Mouse (Mus musculus): ENCODE measurements around the gene Gna11. TPM values are rescaled to one million over a fixed set of nuclear protein-coding genes. Genes with fewer than 3 reads are reported as not detected.

Gene Gna11
- polyA plus RNA-seq, 1 experiment, result 117 TPM

DNA sequence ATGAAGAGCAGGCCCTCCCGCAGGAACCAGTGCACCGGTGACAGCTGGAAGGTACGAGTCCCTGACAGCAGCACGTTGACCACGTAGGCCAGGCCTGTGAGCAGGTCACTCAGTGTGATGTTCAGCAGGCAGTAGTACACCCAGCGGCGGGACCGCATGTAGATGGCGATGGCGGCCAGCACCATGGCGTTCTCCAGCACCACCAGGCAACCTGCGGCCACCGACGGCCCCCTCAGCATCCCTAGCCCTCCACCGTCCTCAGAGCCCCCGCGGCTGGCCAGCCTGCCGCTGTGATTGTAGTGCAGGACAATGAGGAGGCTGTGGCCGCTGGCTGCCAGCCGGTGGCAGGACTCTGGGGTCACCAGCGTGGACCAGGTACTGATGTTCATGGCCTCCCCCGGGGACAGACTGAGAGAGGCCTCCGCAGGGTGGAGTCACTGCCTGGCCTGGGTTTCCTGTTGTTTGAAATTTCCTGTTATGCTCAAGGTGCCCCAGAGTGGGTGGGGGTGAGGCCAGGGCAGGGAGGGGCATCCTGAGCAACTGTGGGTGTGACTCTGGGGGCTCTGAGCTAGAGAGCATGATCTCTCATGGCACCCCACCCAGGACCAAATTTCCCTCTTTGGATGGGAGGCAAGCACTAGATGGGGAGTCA, 45.6 kb downstream of the Gna11 start:
- 41% methylated on average over 23 of the region's 23 CpGs for WGBS
- peak; percentile 77; the same call in 1 of the 2 replicates for TF ChIP-seq POLR2A (IDR thresholded peaks at IDR 0.05; ENCODE audit: borderline replicate concordance, extremely low read depth, low read depth, low read length)
- no peak for TF ChIP-seq CTCF (IDR thresholded peaks at IDR 0.05; ENCODE audit: insufficient read depth, low read length)
- H3K4me3 ChIP-seq (replicated peaks; ENCODE audit: extremely low read depth, low read depth, low read length), result peak overlapping the region; percentile 56
- DNase-seq, result no peak
- peaks cover 10% of the 10 kb centered on the region for H3K4me1 ChIP-seq (ENCODE audit: control insufficient read depth, insufficient read depth, low read length)

DNA sequence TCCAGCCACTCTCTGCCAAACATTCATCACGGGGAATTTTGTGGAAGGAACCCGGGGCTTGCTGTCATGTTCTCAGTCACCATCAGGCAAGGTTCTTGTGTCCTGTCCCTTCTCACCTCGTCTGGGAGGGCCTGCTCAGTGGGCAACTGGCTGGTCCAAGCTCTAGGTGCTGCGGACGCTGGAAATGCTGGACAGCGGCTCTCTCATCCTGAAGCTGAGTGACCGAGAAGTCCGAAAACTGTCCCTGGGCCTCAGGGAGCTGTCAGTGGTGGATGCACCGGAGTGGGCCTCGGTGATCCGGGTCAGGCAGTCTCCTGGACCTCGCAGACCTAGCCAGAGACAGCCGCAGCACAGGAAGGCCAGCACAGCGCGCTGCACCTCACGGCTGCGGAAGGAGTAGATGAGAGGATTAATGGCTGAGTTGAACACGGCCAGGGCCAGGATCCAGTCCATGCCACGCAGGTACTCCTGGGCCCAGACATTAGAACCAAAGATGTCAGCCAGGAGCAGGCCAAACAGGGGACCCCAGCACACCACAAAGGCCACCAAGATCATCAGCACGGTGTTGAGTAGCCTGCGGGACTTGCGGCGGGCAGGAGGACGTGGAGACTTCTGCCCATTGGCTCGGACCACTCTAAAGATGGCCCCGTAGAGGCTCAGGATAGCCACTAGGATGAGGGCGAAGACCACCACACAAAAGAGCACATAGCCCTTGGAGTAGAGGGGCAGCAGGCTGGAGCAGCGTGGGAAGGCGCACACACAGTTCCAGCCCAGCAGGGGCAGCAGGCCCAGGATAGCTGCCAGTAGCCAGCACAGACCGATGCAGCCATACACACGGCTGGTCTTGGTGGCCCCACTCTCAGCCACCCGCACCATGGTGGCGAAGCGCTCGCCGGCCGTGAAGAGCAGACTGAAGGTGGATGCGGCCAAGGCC, 46.4 kb downstream of the Gna11 start:
- WGBS, result 57% methylated on average over 38 of the region's 38 CpGs
- peaks cover 10% of the 10 kb centered on the region for H3K4me1 ChIP-seq (ENCODE audit: control insufficient read depth, insufficient read depth, low read length)
- TF ChIP-seq POLR2A (IDR thresholded peaks at IDR 0.05; ENCODE audit: borderline replicate concordance, extremely low read depth, low read depth, low read length), result no peak
- TF ChIP-seq CTCF (IDR thresholded peaks at IDR 0.05; ENCODE audit: insufficient read depth, low read length), result no peak
- H3K4me3 ChIP-seq (replicated peaks; ENCODE audit: extremely low read depth, low read depth, low read length), result peak overlapping the region; percentile 56
- DNase-seq, result no peak

DNA sequence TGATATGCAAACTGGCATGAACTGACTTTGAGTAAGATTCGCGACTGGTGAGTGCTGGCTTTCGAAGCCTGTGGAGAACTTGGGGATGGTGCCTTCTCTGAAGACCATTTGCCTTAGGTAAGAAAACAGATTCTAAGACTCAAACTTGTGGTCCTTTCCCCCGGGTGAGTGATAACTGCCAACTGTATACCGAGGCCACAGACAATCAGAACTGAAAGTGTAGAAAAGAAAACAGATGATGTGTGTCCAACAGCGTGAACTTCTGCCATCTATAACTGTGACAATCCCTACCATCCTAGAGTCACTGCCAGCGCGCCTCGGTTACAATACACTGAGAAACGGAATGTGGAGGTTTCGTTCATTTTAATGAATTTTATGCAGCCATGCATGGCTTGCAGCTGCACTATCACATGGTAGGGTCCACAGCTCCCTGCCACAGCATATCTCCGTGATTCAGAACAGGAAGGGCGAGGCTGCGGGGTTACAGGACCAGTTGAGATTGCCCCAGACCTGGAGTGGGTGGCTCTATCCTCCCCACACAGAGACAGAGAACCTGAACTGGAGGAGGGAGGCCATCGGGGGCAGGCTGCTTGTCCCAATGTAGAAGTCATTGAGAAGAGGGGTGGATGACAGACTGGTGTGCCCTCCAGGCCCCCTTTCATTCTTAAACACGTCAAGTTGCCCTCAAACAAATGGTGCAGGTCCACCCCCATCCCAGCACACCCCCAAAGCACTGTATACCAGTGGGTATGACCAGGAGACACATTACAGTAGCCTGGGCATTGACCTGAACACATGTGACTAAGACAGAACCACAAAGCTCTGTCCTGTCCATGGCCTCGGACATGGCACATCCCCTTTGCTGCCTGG, 47.4 kb downstream of the Gna11 start:
- no peak for DNase-seq
- no peak for TF ChIP-seq CTCF (IDR thresholded peaks at IDR 0.05; ENCODE audit: insufficient read depth, low read length)
- Histone ChIP-seq H3K4me1 (ENCODE audit: control insufficient read depth, insufficient read depth, low read length) (peaks cover 10% of the 10 kb centered on the region), H3K4me3 (replicated peaks; ENCODE audit: extremely low read depth, low read depth, low read length) (peak overlapping the region; percentile 56)
- 61% methylated on average over 17 of the region's 17 CpGs for WGBS

DNA sequence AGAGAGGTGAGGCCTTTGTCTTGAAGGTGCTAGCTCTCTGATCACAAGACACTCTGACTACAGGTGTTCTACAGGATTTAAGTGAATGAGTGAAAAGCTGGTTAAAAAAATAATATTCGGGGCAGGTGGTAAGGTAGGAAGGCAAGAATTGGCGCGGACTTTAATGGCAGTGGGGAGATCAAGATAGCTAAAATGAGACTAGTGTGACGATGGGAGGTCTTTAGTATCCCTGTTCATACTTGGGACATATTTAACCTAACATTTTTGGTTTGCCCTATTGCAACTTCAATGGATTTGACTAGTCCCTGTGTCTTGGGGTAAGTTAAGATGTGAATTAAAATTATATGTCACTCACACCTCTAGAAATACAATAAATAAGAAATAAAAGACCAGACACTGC, 48.0 kb downstream of the Gna11 start:
- H3K4me1 ChIP-seq (ENCODE audit: control insufficient read depth, insufficient read depth, low read length), result peaks cover 10% of the 10 kb centered on the region
- TF ChIP-seq CTCF (IDR thresholded peaks at IDR 0.05; ENCODE audit: insufficient read depth, low read length), result no peak
- no peak for TF ChIP-seq POLR2A (IDR thresholded peaks at IDR 0.05; ENCODE audit: borderline replicate concordance, extremely low read depth, low read depth, low read length)
- DNase-seq, result no peak
- peak overlapping the region; percentile 12 for H3K4me3 ChIP-seq (replicated peaks; ENCODE audit: extremely low read depth, low read depth, low read length)
- 19% methylated on average over 4 of the region's 4 CpGs for WGBS

DNA sequence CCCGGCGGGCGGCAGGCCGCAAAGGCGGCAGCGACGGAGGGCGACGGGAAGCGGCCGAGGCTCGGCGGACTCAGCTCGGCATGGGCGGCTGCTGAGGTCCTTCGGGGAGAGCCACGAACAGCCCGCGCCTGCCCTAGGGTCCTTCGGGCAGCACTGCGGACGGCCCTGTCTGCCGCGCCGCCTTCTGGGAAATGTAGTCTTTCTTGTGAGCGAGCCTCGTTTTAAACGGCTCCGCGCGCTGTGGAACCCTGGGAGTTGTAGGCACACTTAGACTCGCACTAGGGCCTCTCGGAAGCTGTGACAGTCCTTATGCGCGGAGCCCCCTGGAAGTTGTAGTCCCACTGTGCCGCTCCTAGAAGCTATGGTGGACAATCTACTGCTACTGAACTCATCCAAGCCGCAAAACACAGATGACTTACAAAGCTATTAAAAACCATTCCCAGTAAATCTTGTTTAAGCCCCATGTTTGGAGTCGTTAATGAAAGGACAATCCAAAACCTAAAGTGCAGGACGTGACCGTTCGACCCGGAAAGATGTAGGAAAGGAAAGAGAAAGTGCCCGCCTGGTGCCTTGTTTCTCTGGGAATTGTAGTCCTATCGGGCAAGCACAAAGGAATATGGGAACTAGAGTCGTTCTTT, 48.6 kb downstream of the Gna11 start, which contains the start of gene Ncln:
Ncln (minus strand) TSS at position 129 of the 638 bp plus-strand sequence.
- TF ChIP-seq CTCF (IDR thresholded peaks at IDR 0.05; ENCODE audit: insufficient read depth, low read length), result no peak
- TF ChIP-seq POLR2A (IDR thresholded peaks at IDR 0.05; ENCODE audit: borderline replicate concordance, extremely low read depth, low read depth, low read length), result peak; percentile 54; the same call in 1 of the 2 replicates
- WGBS, result under 1% methylated on average over 45 of the region's 45 CpGs
- DNase-seq, result peak; percentile 97

DNA sequence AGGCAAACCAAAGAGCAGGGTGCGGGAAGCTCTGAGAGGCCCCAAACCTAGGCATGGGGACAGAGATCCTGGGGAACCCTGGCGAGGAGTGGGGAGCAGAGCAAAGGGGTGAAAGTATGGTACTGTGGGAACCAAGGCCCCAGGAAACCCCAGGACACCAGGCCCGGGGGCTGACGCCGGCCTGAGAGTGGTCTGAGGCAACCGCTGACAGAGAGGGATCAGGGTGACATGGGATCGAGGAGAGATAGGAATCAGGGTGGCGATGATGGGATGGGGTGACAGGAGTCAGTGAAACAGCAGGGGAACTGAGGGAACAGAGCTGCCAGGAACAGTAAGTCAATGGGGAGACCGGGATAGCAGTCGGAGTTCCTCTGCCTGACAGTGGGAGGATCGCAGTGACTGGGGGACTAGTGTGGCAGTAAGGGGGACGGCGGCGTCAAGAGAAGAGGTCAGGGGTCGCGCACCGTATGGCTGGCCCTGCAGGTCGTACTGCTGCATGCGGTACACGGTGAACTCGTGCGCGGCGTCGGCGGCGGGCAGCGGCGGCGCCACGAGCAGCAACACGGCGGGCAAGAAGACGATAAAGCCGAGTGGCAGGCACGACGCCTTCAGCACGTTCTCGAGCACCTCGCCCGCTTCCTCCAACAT, 49.2 kb downstream of the Gna11 start:
- Histone ChIP-seq H3K4me3 (replicated peaks; ENCODE audit: extremely low read depth, low read depth, low read length) (peak overlapping the region; percentile 89), H3K4me1 (ENCODE audit: control insufficient read depth, insufficient read depth, low read length) (peaks cover 10% of the 10 kb centered on the region)
- WGBS, result 1% methylated on average over 41 of the region's 41 CpGs
- no peak for TF ChIP-seq CTCF (IDR thresholded peaks at IDR 0.05; ENCODE audit: insufficient read depth, low read length)
- TF ChIP-seq POLR2A (IDR thresholded peaks at IDR 0.05; ENCODE audit: borderline replicate concordance, extremely low read depth, low read depth, low read length), result no peak
- DNase-seq, result no peak

More for the DNA sequence above, 48.6 kb downstream of the Gna11 start, which contains the start of gene Ncln:
- Histone ChIP-seq H3K4me3 (replicated peaks; ENCODE audit: extremely low read depth, low read depth, low read length) (peak within 1 kb of the TSS; percentile 89), H3K4me1 (ENCODE audit: control insufficient read depth, insufficient read depth, low read length) (peaks cover 10% of the 10 kb centered on the region)

DNA sequence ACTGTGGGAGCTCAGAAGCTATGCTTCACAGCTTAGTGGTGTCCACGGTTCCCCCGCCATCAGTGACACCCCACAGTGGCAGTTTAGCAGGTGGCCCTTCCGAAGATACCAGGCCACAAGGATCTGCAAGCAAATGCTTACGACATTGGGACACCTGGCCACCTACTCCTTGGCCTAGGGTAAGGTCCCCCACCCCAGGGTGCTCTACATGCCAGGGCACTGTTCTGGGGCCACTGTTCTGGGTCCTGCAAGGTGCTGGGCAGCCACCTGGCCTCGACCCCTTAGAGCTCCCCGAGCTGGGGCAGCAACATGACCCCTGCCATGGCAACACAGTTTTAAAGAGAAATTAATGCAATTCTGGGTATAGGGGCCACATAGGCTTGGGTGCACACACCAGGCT, 49.8 kb downstream of the Gna11 start:
- no peak overlapping the region for H3K4me3 ChIP-seq (replicated peaks; ENCODE audit: extremely low read depth, low read depth, low read length)
- DNase-seq, result no peak
- peaks cover 10% of the 10 kb centered on the region for H3K4me1 ChIP-seq (ENCODE audit: control insufficient read depth, insufficient read depth, low read length)
- TF ChIP-seq CTCF (IDR thresholded peaks at IDR 0.05; ENCODE audit: insufficient read depth, low read length), result no peak
- no peak for TF ChIP-seq POLR2A (IDR thresholded peaks at IDR 0.05; ENCODE audit: borderline replicate concordance, extremely low read depth, low read depth, low read length)
- WGBS, result 64% methylated on average over 6 of the region's 6 CpGs

DNA sequence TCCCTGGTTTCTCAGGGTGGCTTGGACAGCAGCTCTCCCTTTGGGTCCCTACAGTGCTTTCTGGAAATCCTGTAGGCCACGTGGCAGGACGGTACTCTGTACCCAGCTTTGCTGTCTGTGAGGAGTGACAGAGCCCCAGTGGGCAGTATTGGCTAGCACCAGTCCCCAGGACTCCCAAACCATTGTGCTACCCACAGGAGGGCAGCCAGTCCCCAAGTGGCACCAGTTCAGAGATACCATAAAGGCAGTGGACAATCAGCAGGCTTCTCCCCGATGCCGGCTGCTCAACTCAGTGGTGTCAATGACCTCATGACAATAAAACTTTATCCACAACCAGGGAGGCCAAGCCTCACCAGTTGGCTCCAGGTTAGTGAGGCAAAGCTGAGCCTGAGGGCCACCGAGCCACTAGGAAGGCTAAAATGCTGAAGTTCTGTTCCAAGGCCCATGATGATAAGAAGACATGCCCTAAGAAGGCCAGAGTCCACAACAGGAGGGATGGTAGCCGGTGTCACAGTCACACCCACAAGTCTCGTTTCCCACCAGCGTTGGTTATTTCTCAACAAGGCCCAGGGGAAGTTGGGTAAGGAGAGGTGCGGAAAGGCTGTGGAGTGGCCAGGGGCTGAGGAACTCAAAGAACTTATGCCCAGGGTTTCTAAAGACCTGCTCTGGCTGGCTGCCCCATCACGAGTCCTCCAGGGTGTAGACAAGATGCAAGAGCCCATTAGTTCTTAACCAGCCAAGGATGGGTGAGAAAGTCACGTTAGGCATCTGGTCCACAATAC, 50.5 kb downstream of the Gna11 start:
- WGBS, result 82% methylated on average over 11 of the region's 11 CpGs
- no peak for DNase-seq
- TF ChIP-seq CTCF (IDR thresholded peaks at IDR 0.05; ENCODE audit: insufficient read depth, low read length), result no peak
- no peak for TF ChIP-seq POLR2A (IDR thresholded peaks at IDR 0.05; ENCODE audit: borderline replicate concordance, extremely low read depth, low read depth, low read length)
- peaks cover 10% of the 10 kb centered on the region for H3K4me1 ChIP-seq (ENCODE audit: control insufficient read depth, insufficient read depth, low read length)
- H3K4me3 ChIP-seq (replicated peaks; ENCODE audit: extremely low read depth, low read depth, low read length), result no peak overlapping the region
